Mouse (Mus musculus) stomach, adult 2 months (tissue): ENCODE data around the gene Cenpe. TPM values are rescaled to one million over a fixed set of nuclear protein-coding genes. Genes with fewer than 3 reads are reported as not detected.

ENCODE experiments used
- polyA plus RNA-seq: library from polyadenylated mRNA; depleted of rRNA; stranded (reverse); fragments of >200 nt; gene quantifications from 2 replicates; pipeline ENCODE4 v1.2.3, GENCODE M21; 2012; rRNA removed

Cenpe gene
- 0.08 and 0.39 TPM in 2 replicates for polyA plus RNA-seq

GRCm38 (mm10) chr3:135211805-135212657 lies at the start of gene Cenpe:
TSS of gene Cenpe (plus strand) at chr3:135212537.

DNA sequence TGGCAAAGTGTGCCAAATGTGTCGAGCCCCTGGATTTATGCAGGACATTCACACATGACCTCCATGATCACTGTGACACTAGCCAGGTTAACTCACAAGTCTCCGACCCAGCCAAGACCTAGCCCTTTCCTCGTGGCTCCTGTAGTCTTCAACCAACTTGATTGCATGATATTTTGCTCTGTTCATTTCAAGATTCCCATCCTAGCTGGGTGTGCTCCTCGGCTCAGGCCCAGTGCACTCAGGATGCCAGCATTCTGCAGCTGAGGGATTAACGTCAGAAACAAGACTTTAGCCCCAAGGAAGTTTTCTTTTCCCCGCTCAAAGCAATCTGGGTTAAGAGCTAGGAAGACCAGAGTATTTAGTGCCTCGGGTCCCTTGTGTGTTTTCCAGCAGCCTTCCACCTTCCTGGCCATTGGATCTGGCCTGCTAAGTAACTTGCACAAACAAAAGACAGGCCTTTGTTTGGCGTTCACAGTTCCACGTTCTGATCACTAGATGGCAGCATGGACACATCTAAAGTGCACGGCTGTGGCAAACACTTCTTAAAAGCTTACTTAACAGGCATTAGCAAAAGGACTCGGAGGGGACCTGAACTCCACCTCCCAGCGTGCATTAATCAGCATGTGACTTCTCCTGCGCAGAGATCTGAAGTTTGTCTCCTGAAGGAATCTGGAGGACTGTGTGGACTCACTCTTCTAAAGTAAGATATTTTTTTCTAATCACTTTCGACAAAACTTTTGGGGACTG lies 68.5 kb downstream of the Cenpe start, which contains the start of gene Bdh2:
TSS of gene Bdh2 (plus strand) at position 553 of the 747 bp plus-strand sequence.

GRCm38 (mm10) chr3:135307411-135308259 lies 95.3 kb downstream of the Cenpe start, which contains the start of gene Slc9b2:
TSS of gene Slc9b2 (plus strand) at chr3:135307700.

Other genes with a start within 250 kb of the Cenpe start
- 0.40 and 0.67 TPM in 2 replicates for gene Bdh2, start 68.7 kb downstream of the Cenpe start, polyA plus RNA-seq
- gene Slc9b2, start 95.2 kb downstream of the Cenpe start, polyA plus RNA-seq, result 1.0 and 1.4 TPM in 2 replicates
- not detected in 2 replicates for gene Slc9b1, start 135.5 kb downstream of the Cenpe start, polyA plus RNA-seq
- gene Cisd2, start 211.4 kb downstream of the Cenpe start, polyA plus RNA-seq, result 15.6 and 33.7 TPM in 2 replicates
- 71.5 and 109 TPM in 2 replicates for gene Ube2d3, start 225.6 kb downstream of the Cenpe start, polyA plus RNA-seq